Mouse (Mus musculus) embryonic fibroblast, embryonic 13.5 days (primary cell): ENCODE results near the gene Vmn2r67. TPM values are rescaled to one million over a fixed set of nuclear protein-coding genes. Genes with fewer than 3 reads are reported as not detected.
"Not testable (repeated sequence)": the region's sequence is repeated elsewhere in the genome, so short reads cannot be mapped to it uniquely, and the experiment has no call there.

Source experiments
- H3K27ac ChIP-seq: 2 replicates; pipeline ENCODE4 v1.5.1; 2012; ENCODE audit warnings: low read length, control low read depth, inconsistent platforms; ENCODE audit not compliant: insufficient read depth
- H3K4me1 ChIP-seq: 2 replicates; pipeline ENCODE4 v1.6.1; 2011; ENCODE audit warnings: low read length; ENCODE audit not compliant: control insufficient read depth, insufficient read depth
- H3K4me3 ChIP-seq: 2 replicates; pipeline ENCODE4 v1.5.1; 2011; ENCODE audit warnings: mild to moderate bottlenecking, control low read depth, low read length; ENCODE audit not compliant: insufficient read depth
- CTCF ChIP-seq: IDR thresholded peaks from 2 replicates; pipeline ENCODE4 v1.5.1; 2011; ENCODE audit warnings: mild to moderate bottlenecking, control low read depth, low read length, moderate library complexity, borderline replicate concordance; ENCODE audit not compliant: insufficient read depth
- POLR2A ChIP-seq: IDR thresholded peaks from 2 replicates; pipeline ENCODE4 v1.6.1; 2011; ENCODE audit warnings: low read depth, mild to moderate bottlenecking, control low read depth, low read length, moderate library complexity
- polyA plus RNA-seq: library from polyadenylated mRNA; stranded (reverse); fragments of >200 nt; gene quantifications from 2 replicates; pipeline ENCODE4 v1.2.4, GENCODE M21; 2011; ENCODE audit warnings: low read depth; ENCODE audit not compliant: missing spikeins, insufficient read length

The Vmn2r67 gene
- not detected in 2 replicates for polyA plus RNA-seq

GRCm38 (mm10) chr7:85155898-85156297, at the start of gene Vmn2r67:
Vmn2r67 (minus strand) TSS chr7:85155998.
- no peak for TF ChIP-seq POLR2A
- no peak for TF ChIP-seq CTCF
- H3K4me1 ChIP-seq = no peaks in the 10 kb centered on the region
- no peak within 1 kb of the TSS for H3K27ac ChIP-seq
- no peak within 1 kb of the TSS for H3K4me3 ChIP-seq

GRCm38 (mm10) chr7:85104531-85104930, 51.3 kb downstream of the Vmn2r67 start:
- not testable (repeated sequence) for H3K4me3 ChIP-seq, H3K27ac ChIP-seq, H3K4me1 ChIP-seq

Other genes with a start within 250 kb of the Vmn2r67 start
- gene Vmn2r65, start 191.9 kb downstream of the Vmn2r67 start, polyA plus RNA-seq = not detected in 2 replicates
- gene Vmn2r66, start 143.7 kb downstream of the Vmn2r67 start, polyA plus RNA-seq = not detected in 2 replicates
- not detected in 2 replicates for gene Vmn2r68, start 81.8 kb upstream of the Vmn2r67 start, polyA plus RNA-seq